Mouse (Mus musculus): Measurements from ENCODE around the gene Calr. TPM values are rescaled to one million over a fixed set of nuclear protein-coding genes. Genes with fewer than 3 reads are reported as not detected.

Calr gene
- polyA plus RNA-seq, 1 experiment from 2014 or later, result 1,018 TPM

DNA sequence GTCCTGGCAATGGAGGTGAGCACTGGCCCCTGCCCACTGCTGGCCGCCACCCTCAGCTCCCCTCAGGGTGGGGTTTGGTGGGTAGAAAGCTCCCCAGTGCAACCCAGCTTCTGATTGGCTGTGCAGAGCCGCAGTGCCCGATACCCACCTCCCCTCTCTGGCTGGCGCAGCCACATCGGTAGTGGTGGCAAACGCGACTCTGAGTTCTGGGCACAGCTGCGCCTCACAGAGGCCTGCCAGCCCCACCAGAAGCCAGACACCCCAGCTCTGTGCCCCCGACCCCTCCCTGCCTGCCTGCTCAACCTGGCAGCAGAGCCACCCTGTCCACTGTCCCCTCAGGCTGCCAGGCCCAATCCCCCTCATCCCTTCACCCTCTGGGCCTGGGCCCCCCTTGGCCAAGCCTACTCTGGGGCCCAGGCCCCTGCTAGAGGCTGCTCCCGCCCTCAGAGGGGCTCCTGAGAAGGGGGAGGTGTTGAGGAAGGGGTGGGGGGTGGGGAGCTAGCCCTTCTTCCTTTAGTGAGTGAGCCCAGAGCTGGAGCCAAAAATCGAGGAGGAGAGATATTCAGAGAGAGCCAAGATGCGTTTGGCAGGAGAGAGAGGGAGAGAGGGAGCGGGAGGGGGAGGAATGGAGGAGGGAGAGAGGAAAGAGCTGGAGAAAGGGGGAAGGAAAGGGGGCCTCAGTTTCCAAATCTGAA is 52.8 kb downstream of the Calr start:
- Histone ChIP-seq H3K4me1 (peaks cover 98% of the 10 kb centered on the region), H3K9ac (peak overlapping the region; percentile 62), H3K36me3 (peaks cover 26% of the 10 kb centered on the region), H3K4me2 (replicated peaks) (peak overlapping the region; percentile 48), H3K4me3 (peak overlapping the region; percentile 9), H3K27ac (peak overlapping the region; percentile 66), H3K9me3 (no peaks in the 10 kb centered on the region), H3K27me3 (peaks cover 67% of the 10 kb centered on the region)
- ATAC-seq (ENCODE audit: low FRiP score, low read depth), result peak; percentile 46; the same call in 1 of the 2 replicates
- 54% methylated on average over 13 of the region's 13 CpGs for WGBS

GRCm38 (mm10) chr8:84793134-84793533 is 53.6 kb downstream of the Calr start:
- Histone ChIP-seq H3K4me2 (replicated peaks) (no peak overlapping the region), H3K27ac (no peak overlapping the region), H3K9me3 (no peaks in the 10 kb centered on the region), H3K27me3 (peaks cover 67% of the 10 kb centered on the region), H3K4me3 (no peak overlapping the region), H3K36me3 (peaks cover 25% of the 10 kb centered on the region), H3K4me1 (peaks cover 98% of the 10 kb centered on the region), H3K9ac (no peak overlapping the region)
- ATAC-seq (ENCODE audit: low FRiP score, low read depth), result no peak
- 86% methylated on average over 9 of the region's 9 CpGs for WGBS

GRCm38 (mm10) chr8:84792429-84792947 is 54.2 kb downstream of the Calr start:
- no peak overlapping the region for H3K4me2 ChIP-seq (replicated peaks)
- ATAC-seq (ENCODE audit: low FRiP score, low read depth), result no peak
- no peak overlapping the region for H3K9ac ChIP-seq
- H3K9me3 ChIP-seq, result no peaks in the 10 kb centered on the region
- peaks cover 98% of the 10 kb centered on the region for H3K4me1 ChIP-seq
- no peak overlapping the region for H3K4me3 ChIP-seq
- peaks cover 68% of the 10 kb centered on the region for H3K27me3 ChIP-seq
- 81% methylated on average over 12 of the region's 12 CpGs for WGBS
- no peak overlapping the region for H3K27ac ChIP-seq
- H3K36me3 ChIP-seq, result peaks cover 27% of the 10 kb centered on the region

Small RNA genes lying within 50 kb of the gene (microRNA-seq; reads per million reads assigned to microRNA genes)
- 1.2 reads per million for gene Mir7069

Other genes starting within 250 kb of the Calr start
- 71.9 and 73.0 TPM in 2 replicates for gene Ier2, start 184.1 kb downstream of the Calr start, polyA plus RNA-seq (2015; fragmentation: Nextera tagmentation; extraction: Ambion mirVana)
- 70.8 and 72.7 TPM in 2 replicates for gene Trmt1, start 160.6 kb downstream of the Calr start, polyA plus RNA-seq (2015; fragmentation: Nextera tagmentation; extraction: Ambion mirVana)
- 15.0 and 15.2 TPM in 2 replicates for gene Nacc1, start 159.1 kb downstream of the Calr start, polyA plus RNA-seq (2015; fragmentation: Nextera tagmentation; extraction: Ambion mirVana)
- 4.1 and 4.9 TPM in 2 replicates for gene Lyl1, start 145.5 kb downstream of the Calr start, polyA plus RNA-seq (2015; fragmentation: Nextera tagmentation; extraction: Ambion mirVana)
- 7.1 and 9.8 TPM in 2 replicates for gene G430095P16Rik, start 123.9 kb downstream of the Calr start, polyA plus RNA-seq (2015; fragmentation: Nextera tagmentation; extraction: Ambion mirVana)
- gene Nfix, start 46.6 kb downstream of the Calr start, polyA plus RNA-seq (2015; fragmentation: Nextera tagmentation; extraction: Ambion mirVana), result 46.9 and 48.0 TPM in 2 replicates
- 6.3 TPM in 2 replicates for gene Dand5, start 24.1 kb downstream of the Calr start, polyA plus RNA-seq (2015; fragmentation: Nextera tagmentation; extraction: Ambion mirVana)
- gene Gadd45gip1, start 15.4 kb downstream of the Calr start, polyA plus RNA-seq (2015; fragmentation: Nextera tagmentation; extraction: Ambion mirVana), result 48.1 and 48.4 TPM in 2 replicates
- 106 TPM in 2 replicates for gene Rad23a, start 6.3 kb downstream of the Calr start, polyA plus RNA-seq (2015; fragmentation: Nextera tagmentation; extraction: Ambion mirVana)
- gene Farsa, start 10.1 kb upstream of the Calr start, polyA plus RNA-seq (2015; fragmentation: Nextera tagmentation; extraction: Ambion mirVana), result 108 and 109 TPM in 2 replicates
- gene Syce2, start 25.2 kb upstream of the Calr start, polyA plus RNA-seq (2015; fragmentation: Nextera tagmentation; extraction: Ambion mirVana), result 82.7 and 92.5 TPM in 2 replicates
- gene Gcdh, start 47.0 kb upstream of the Calr start, polyA plus RNA-seq (2015; fragmentation: Nextera tagmentation; extraction: Ambion mirVana), result 41.7 and 42.1 TPM in 2 replicates
- 2.4 and 4.4 TPM in 2 replicates for gene Klf1, start 55.0 kb upstream of the Calr start, polyA plus RNA-seq (2015; fragmentation: Nextera tagmentation; extraction: Ambion mirVana)
- 16.4 and 18.5 TPM in 2 replicates for gene Dnase2a, start 61.6 kb upstream of the Calr start, polyA plus RNA-seq (2015; fragmentation: Nextera tagmentation; extraction: Ambion mirVana)
- 0.32 and 0.55 TPM in 2 replicates for gene Mast1, start 90.4 kb upstream of the Calr start, polyA plus RNA-seq (2015; fragmentation: Nextera tagmentation; extraction: Ambion mirVana)
- 0.20 and 0.47 TPM in 2 replicates for gene Rtbdn, start 100.1 kb upstream of the Calr start, polyA plus RNA-seq (2015; fragmentation: Nextera tagmentation; extraction: Ambion mirVana)
- gene Gm49661, start 122.5 kb upstream of the Calr start, polyA plus RNA-seq (2015; fragmentation: Nextera tagmentation; extraction: Ambion mirVana), result not detected in 2 replicates
- gene Prdx2, start 122.7 kb upstream of the Calr start, polyA plus RNA-seq (2015; fragmentation: Nextera tagmentation; extraction: Ambion mirVana), result 961 and 978 TPM in 2 replicates
- gene Rnaseh2a, start 122.8 kb upstream of the Calr start, polyA plus RNA-seq (2015; fragmentation: Nextera tagmentation; extraction: Ambion mirVana), result 90.9 and 93.2 TPM in 2 replicates
- 8.2 and 8.4 TPM in 2 replicates for gene Junb, start 131.8 kb upstream of the Calr start, polyA plus RNA-seq (2015; fragmentation: Nextera tagmentation; extraction: Ambion mirVana)
- gene Hook2, start 143.7 kb upstream of the Calr start, polyA plus RNA-seq (2015; fragmentation: Nextera tagmentation; extraction: Ambion mirVana), result 18.6 and 18.8 TPM in 2 replicates
- not detected in 2 replicates for gene Best2, start 167.6 kb upstream of the Calr start, polyA plus RNA-seq (2015; fragmentation: Nextera tagmentation; extraction: Ambion mirVana)
- gene Asna1, start 178.3 kb upstream of the Calr start, polyA plus RNA-seq (2015; fragmentation: Nextera tagmentation; extraction: Ambion mirVana), result 132 TPM in 2 replicates
- gene Trir, start 179.9 kb upstream of the Calr start, polyA plus RNA-seq (2015; fragmentation: Nextera tagmentation; extraction: Ambion mirVana), result 114 and 132 TPM in 2 replicates
- 31.0 and 32.2 TPM in 2 replicates for gene Tnpo2, start 190.0 kb upstream of the Calr start, polyA plus RNA-seq (2015; fragmentation: Nextera tagmentation; extraction: Ambion mirVana)
- gene Fbxw9, start 213.1 kb upstream of the Calr start, polyA plus RNA-seq (2015; fragmentation: Nextera tagmentation; extraction: Ambion mirVana), result 31.6 and 32.2 TPM in 2 replicates
- 0.75 and 0.76 TPM in 2 replicates for gene Gm5741, start 221.0 kb upstream of the Calr start, polyA plus RNA-seq (2015; fragmentation: Nextera tagmentation; extraction: Ambion mirVana)
- 60.0 and 60.5 TPM in 2 replicates for gene Dhps, start 224.8 kb upstream of the Calr start, polyA plus RNA-seq (2015; fragmentation: Nextera tagmentation; extraction: Ambion mirVana)
- 111 and 127 TPM in 2 replicates for gene Wdr83os, start 233.8 kb upstream of the Calr start, polyA plus RNA-seq (2015; fragmentation: Nextera tagmentation; extraction: Ambion mirVana)
- gene Wdr83, start 234.4 kb upstream of the Calr start, polyA plus RNA-seq (2015; fragmentation: Nextera tagmentation; extraction: Ambion mirVana), result 43.0 and 45.1 TPM in 2 replicates
- 29.2 and 32.2 TPM in 2 replicates for gene Man2b1, start 236.3 kb upstream of the Calr start, polyA plus RNA-seq (2015; fragmentation: Nextera tagmentation; extraction: Ambion mirVana)

All from limb, embryonic 13.5 days (tissue).